Mouse (Mus musculus) kidney, adult 11 months (tissue): ENCODE measurements at regions not wholly inside any gene's neighbourhood (a gene's known extent, or its start where the extent isn't known, plus 50 kb on each side); places are given as distances from the start of the nearest gene placed in this dataset.
"Not testable (repeated sequence)": the region's sequence is repeated elsewhere in the genome, so short reads cannot be mapped to it uniquely, and the experiment has no call there.

Experiments used
- DNase-seq: peaks from one replicate; pipeline ENCODE4 v3.0.0; 2022

DNA sequence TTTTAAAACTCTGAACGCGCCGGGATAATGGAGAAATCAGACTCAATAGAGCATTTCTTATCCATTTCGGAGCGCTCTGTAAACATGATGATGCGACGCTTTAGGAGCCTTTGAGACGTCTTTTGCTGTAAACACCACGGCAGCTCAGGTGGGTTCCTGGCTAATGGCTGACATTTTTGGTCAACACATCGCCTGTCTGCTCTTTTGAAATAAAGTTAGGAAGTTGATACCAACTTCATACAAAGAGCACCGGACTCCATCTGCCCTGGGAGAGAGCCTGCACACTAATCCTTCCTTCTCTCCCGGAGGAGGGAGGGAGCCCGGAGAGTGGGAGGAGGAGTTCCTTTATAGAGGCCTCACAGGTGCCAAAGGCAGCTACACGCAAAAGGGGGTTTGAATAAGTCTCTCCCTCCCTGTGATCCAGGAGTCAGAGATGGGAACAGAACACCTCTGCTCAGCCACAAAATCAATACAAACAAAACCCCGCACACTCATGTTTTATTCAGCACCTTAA is 63.8 kb upstream of the Srsf6 start:
- no peak for DNase-seq

GRCm38 (mm10) chr2:162866613-162867314 is 64.6 kb upstream of the Srsf6 start:
- no peak for DNase-seq

- peak; percentile 89 for DNase-seq
Measured at GRCm38 (mm10) chr2:162864571-162864970, 66.8 kb upstream of the Srsf6 start.

GRCm38 (mm10) chr2:162854606-162855005 is 76.7 kb upstream of the Srsf6 start:
- no peak for DNase-seq

- DNase-seq, result peak; percentile 70
Measured at GRCm38 (mm10) chr2:162853576-162853975, 77.8 kb upstream of the Srsf6 start.

GRCm38 (mm10) chr2:162841761-162842160 is 89.6 kb upstream of the Srsf6 start:
- DNase-seq, result not testable (repeated sequence)

DNA sequence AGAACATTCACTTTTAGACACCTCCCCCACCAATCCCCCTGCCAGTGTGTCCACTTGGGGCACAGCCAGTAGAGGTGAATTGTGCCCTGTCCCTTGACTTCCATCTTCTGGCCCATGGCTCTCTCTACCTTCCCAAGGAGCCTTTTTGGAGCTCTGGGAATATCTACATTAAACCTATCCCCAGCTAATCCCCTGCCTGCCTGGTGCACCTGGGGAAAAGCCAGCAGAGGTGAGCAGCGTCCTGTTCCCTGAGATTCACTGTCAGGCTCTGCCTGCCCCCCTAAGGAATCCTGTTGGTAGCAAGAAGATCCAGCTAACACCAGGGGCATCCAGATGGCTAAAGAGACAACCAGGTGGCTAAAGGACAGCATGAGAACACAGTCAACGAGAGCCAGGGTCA is 93.6 kb upstream of the Srsf6 start:
- no peak for DNase-seq

DNA sequence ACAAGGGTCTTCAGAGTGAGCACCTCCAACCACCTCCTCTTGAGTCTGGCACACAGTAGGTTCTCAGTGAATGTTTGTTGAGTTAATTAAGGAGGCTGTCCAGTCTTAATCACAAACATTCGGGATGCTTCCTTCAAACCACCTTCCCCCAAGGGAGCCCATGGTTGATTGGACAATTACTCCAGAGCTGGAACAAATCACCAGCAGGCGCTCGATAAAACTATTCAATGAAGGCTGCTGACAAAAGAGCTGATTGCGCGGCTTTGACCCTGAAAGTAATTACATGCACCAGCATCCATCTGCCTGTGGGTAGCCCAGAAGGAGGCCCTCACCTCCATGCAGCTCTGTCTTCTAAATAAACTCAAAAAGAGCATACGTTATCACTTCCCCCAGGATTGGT is 97.6 kb upstream of the Srsf6 start:
- no peak for DNase-seq

DNA sequence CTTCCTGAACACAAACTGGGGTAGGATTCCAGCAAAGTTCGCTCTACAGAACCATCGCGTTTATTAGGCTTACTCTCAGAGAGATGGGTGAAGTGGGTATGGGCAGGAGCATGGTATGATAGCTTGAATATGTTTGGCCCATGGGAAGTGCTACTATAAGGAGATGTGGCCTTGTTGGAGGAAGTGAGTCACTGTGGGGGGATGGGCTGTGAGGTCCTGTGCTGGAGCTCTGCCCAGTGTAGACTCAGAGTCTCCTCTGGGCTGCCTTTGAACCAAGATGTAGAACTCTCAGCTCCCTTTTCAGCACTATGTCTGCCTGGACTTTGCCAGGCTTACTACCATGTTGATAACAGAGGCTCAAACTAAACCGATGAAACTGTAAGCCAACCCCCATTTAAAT is 112.5 kb upstream of the Srsf6 start:
- no peak for DNase-seq

DNA sequence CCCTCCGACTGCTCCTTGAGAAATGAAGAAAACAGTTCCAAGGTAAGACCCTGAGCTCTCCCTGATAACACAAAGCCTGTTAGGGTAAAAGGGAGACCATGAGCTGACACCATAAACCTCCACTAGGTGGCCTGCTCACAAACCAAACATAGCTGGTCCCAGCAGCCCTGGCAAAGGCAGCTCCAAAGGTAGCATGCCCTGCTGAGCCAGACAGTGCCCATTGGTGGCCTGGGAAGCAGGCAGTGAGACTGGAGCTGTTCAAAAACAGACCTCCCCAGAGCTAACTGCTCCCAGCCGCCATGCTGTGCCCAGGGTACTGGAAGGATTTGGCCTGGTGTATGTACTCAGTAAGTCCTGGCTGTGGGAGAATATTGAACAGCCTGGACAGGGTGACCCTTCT is 117.1 kb upstream of the Srsf6 start:
- DNase-seq, result peak; percentile 39

DNA sequence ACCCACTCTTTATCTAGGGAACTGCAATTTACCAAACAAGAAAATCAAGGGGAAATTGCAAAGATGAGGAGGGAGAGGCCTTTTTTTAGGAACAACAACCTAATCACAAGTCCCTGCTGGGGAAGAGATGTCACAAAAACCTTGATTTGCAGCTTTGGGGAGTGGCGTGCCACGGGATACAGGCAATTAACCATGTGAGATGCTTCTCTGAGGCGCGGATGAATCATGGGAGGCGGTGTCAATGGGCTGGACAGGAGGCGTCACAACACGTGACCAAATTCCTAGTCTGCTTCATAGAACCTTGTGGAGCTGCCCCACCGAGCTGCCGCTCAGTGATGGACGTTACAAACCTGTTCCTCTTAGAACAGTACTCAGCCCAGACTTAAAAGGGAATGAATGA is 123.6 kb upstream of the Srsf6 start:
- DNase-seq, result no peak

GRCm38 (mm10) chr2:162796528-162796927 is 134.8 kb upstream of the Srsf6 start:
- no peak for DNase-seq

- DNase-seq, result no peak
Measured at GRCm38 (mm10) chr2:162794285-162794684, 133.3 kb upstream of the Ptprt start.

DNA sequence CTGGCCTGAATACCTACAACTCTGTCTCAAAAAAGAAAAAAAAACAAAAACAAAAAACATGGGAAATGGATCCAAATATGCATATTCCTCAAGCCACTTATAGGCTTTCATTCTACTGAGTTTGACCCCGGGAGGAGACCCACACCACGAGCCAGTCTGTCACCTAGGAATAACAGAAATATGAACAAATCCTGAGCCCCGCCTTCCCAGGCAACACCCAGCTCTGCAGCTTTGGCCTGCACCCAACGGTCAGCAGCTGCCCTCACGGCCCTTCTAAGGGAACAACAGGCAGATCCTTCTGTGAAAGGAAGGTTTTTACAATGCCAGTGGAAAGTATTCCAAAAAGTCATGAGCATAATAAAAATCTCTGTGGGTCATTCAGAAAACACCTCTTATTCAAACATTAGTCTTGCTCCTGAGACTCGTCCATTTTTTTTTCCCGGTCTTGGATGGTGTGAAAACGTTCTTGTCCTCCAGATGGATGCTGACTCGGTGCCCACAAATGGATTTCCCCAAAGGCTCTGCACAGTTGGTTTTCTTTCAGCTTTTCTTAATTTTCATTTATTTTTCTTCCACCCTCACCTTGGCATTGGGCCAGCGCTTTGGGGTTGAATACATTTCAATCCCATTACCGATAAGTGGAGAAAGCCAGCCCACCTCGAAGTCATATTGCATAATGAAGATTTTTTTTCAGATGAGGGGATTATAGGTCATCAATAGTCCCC is 130.6 kb upstream of the Ptprt start:
- DNase-seq, result no peak

DNA sequence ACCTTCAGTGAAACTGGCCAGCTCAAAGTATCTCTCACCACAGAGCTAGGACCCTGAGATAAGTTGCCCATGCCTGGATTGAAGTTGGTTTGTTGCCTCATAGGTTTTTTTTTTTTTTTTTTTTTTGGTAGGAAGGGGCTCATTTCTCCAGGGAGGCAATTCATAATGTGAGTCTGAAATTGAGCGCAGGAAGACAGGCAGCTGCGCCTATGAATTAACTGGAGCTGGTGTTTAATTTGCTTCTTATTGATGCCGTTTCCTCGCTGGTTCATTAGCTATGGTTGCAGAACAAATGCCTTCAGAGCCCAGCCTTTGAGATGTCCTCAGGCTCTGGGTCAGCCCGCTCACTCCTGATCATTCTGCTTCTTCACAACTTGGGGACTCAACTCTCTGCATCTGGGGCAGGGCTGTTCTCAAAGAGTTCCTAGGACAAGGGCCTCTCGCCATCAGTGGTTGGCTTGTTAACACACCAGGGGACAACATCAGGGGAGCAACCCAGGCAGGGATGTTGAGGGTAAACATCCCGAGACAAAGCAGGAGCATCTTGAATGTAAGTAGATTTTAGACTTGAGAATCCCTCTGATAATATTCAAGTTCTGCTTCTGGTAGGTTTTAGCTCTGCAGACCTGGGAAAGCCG is 123.3 kb upstream of the Ptprt start:
- DNase-seq, result no peak

DNA sequence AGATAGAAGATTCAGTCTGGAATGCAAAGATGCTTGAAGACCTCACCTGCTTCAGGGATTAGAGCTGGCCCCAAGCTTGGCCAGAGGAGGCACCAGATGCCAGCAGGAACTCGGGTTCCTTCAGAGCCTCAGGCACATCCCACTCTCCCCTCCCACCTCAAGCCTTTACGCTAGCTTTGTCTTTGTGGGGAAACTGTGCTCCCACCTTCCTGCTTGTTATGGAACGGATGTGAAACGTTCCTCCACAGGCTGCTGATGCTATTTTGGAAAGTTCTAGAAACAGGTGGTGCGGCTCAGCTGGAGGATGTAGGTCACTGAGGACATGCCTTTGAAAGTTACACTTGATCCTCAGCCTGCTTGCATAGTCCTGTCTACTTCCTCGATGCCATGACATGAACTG is 120.7 kb upstream of the Ptprt start:
- no peak for DNase-seq

DNA sequence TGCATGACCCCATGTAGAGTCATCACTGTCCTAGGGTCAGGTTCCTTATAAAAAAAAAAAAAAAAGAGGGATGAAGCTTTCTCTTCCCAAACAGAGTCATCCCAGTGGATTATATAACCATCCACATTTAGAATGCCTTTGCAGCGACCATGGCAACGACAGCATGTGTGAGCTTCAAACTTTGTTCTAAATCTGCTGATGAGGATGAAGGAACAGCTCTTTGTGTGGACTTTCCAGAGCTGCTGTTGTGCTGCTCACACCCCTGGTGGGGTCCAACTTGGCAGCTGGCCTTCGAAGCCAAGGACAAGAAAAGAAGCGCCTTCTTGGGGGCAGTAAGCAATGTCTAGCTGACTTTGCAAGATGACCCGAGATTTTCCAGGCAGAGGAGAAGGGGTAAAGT is 115.6 kb upstream of the Ptprt start:
- no peak for DNase-seq

GRCm38 (mm10) chr2:162772520-162772919 is 111.6 kb upstream of the Ptprt start:
- DNase-seq, result no peak

DNA sequence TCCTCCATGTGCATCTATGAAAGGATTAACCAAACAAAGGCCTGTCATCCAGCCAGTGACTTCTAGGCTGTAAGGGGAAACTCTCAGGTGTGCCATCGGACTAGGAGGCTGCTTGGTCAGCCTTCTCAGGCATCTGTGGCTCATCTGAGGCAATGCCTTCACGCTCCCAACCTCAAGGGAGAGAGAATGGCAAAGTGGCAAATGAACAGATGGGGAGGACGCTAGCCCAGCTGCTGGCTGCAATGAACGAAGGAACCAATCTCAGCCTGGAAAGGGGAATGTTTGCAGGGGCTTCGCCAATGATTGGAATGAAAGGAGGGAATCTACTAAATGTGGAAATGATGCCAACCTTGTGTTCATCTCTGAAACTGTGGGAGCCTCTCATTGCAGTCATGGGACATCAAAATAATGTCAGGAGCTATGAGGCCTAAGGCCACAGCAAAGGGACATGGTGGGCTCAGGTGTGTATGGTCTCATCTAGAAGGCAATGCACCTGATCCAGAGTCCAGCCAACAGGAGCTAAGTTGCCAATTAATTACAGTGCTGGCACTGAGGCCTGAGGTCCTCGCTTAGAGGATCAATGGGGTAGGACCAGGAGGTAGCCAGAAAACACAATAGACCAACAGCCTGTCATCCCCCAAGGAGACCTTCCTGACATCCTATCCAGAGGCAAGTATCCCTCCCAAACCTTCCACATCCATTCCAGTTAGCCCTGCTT is 108.9 kb upstream of the Ptprt start:
- DNase-seq, result no peak

DNA sequence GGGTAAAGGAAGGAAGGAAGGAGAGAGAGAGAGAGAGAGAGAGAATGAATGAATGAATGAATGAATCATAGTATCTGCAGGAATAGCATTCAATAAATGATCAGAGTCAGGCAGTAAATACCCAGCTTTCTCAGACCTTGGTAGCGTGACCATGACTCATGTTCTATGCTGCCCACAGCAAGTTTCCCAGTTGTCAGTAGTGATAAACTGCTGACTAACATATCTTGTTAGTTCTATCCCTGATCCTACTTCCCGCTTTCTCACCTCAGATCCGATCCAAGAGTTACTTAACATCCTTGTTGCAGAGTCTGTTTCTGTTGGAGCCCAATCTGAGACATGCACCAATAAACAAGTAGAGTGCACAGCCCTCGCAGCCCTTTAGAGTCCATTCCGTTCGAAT is 103.1 kb upstream of the Ptprt start:
- DNase-seq, result no peak

- DNase-seq, result no peak
Measured at GRCm38 (mm10) chr2:162740523-162740922, 79.6 kb upstream of the Ptprt start.

GRCm38 (mm10) chr2:162735761-162736160 is 74.8 kb upstream of the Ptprt start:
- DNase-seq, result no peak

GRCm38 (mm10) chr2:162734286-162734685 is 73.3 kb upstream of the Ptprt start:
- DNase-seq, result no peak
